Mouse (Mus musculus): ENCODE results near the gene Cldn8. TPM values are rescaled to one million over a fixed set of nuclear protein-coding genes. Genes with fewer than 3 reads are reported as not detected.

The Cldn8 gene
- total RNA-seq, 1 experiment from 2014 or later, result not detected

Other genes with a start within 250 kb of the Cldn8 start
- gene Cldn17, start 56.2 kb downstream of the Cldn8 start, total RNA-seq (2017), result not detected in 2 replicates
- not detected in 2 replicates for gene Krtap24-1, start 49.1 kb upstream of the Cldn8 start, total RNA-seq (2017)
- gene 2310079G19Rik, start 64.5 kb upstream of the Cldn8 start, total RNA-seq (2017), result not detected in 2 replicates
- not detected in 2 replicates for gene Krtap26-1, start 84.6 kb upstream of the Cldn8 start, total RNA-seq (2017)
- not detected in 2 replicates for gene Krtap27-1, start 108.5 kb upstream of the Cldn8 start, total RNA-seq (2017)
- not detected in 2 replicates for gene 2310061N02Rik, start 144.8 kb upstream of the Cldn8 start, total RNA-seq (2017)
- gene Krtap13-1, start 165.7 kb upstream of the Cldn8 start, total RNA-seq (2017), result not detected in 2 replicates
- gene Krtap13, start 188.5 kb upstream of the Cldn8 start, total RNA-seq (2017), result not detected in 2 replicates
- not detected in 2 replicates for gene 2310034C09Rik, start 195.7 kb upstream of the Cldn8 start, total RNA-seq (2017)
- not detected in 2 replicates for gene 2310057N15Rik, start 211.0 kb upstream of the Cldn8 start, total RNA-seq (2017)
- not detected in 2 replicates for gene Gm5965, start 214.7 kb upstream of the Cldn8 start, total RNA-seq (2017)
- gene Gm20741, start 249.0 kb upstream of the Cldn8 start, total RNA-seq (2017), result not detected in 2 replicates

Data from common myeloid progenitor, adult 5-6 weeks (primary cell).